In the genomic region with DNA sequence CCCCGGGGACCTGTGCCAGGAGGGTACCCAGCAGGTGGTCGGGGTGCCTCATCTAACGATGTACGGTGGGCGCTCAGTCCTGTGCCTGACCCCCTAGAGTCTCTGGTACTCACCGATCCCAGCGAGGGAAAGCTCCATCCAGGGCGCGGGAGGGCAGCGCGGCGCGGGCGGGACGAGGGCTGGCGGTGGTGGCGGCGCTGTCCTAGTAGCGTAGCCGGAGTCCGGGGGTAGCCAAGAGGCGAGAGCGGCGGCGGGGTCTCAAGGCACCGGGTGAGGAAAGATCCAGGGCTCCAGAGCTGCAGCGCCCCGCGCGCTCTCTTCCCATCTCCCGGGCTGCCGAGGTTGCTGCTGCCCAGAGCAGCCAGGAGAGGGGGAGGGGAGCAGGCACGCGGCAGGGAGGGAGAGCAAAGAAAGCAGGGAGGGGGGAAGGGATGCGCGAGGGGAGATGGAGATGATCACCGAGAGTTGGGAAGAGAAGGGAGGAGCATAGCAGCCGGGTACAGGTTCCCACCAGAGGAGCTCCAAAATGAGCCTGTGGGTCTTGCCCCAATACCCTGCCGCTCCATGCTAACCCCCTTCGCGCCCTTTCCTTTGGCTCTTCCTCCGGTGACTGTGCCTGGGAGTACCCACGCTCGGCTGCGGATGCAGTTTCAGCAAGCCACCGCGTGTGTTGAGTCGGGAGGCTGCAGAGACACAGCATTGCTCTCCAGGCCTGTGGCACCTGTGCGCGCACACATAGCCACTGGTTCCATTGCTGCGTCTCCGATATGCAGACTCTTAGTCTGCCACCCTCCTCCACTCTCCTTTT, we compare ENCODE assay signal across 8 mouse cellular contexts. TPM values are rescaled to one million over a fixed set of nuclear protein-coding genes. Genes with fewer than 3 reads are reported as not detected.
A peak's percentile ranks its signal among the peaks of the same experiment; 100 is the strongest.
DNase-seq lines count a peak whose midpoint lies in the region; ATAC-seq lines count a peak whose summit lies in the region.

Fut9 (minus strand) TSS at position 769 of the 808 bp plus-strand sequence.

- intact Hi-C loops in left cerebral cortex, postnatal 4 days (cut with DNase I): loop anchor here (5.0 kb wide), 1 partner anchor 517 kb away; the partner anchor contains the start of gene Ufl1

- H3K27ac ChIP-seq in forebrain, embryonic 13.5 days: peak within 1 kb of the TSS; percentile 89
- H3K27ac ChIP-seq in neural tube, embryonic 13.5 days (replicated peaks): peak within 1 kb of the TSS; percentile 89

- peak; percentile 92 for ATAC-seq in cerebellum, adult (ENCODE audit: insufficient number of reproducible peaks, low FRiP score, low TSS enrichment)
- ATAC-seq in forebrain, embryonic 13.5 days: peak; percentile 94
- peak; percentile 96 for ATAC-seq in neural tube, embryonic 13.5 days (ENCODE audit: low read depth)

- peak; percentile 2 for DNase-seq in adrenal gland, adult 2 months
- DNase-seq in adrenal gland, adult 8-10 months: no peak
- DNase-seq in kidney, adult 9 months: peak; percentile 73
- DNase-seq in left cerebral cortex, postnatal 4 days: peak; percentile 93
- DNase-seq in spleen, adult 18-20 months: no peak

- H3K4me1 ChIP-seq in forebrain, embryonic 13.5 days: peaks cover 20% of the 10 kb centered on the region
- peaks cover 25% of the 10 kb centered on the region for H3K4me1 ChIP-seq in neural tube, embryonic 13.5 days (replicated peaks)

- WGBS in forebrain, embryonic 13.5 days: under 1% methylated on average over 52 of the region's 52 CpGs
- WGBS in neural tube, embryonic 13.5 days: 1% methylated on average over 50 of the region's 52 CpGs

- no peaks in the 10 kb centered on the region for H3K9me3 ChIP-seq in forebrain, embryonic 13.5 days (replicated peaks)
- no peaks in the 10 kb centered on the region for H3K9me3 ChIP-seq in neural tube, embryonic 13.5 days

- no peaks in the 10 kb centered on the region for H3K36me3 ChIP-seq in forebrain, embryonic 13.5 days (ENCODE audit: poor library complexity, severe bottlenecking)
- H3K36me3 ChIP-seq in neural tube, embryonic 13.5 days: no peaks in the 10 kb centered on the region

- peak within 1 kb of the TSS; percentile 83 for H3K9ac ChIP-seq in forebrain, embryonic 13.5 days
- H3K9ac ChIP-seq in neural tube, embryonic 13.5 days: peak within 1 kb of the TSS; percentile 91

- H3K4me2 ChIP-seq in forebrain, embryonic 13.5 days: peak within 1 kb of the TSS; percentile 81
- peak within 1 kb of the TSS; percentile 65 for H3K4me2 ChIP-seq in neural tube, embryonic 13.5 days

- no peaks in the 10 kb centered on the region for H3K27me3 ChIP-seq in forebrain, embryonic 13.5 days
- no peaks in the 10 kb centered on the region for H3K27me3 ChIP-seq in neural tube, embryonic 13.5 days

- H3K4me3 ChIP-seq in forebrain, embryonic 13.5 days: peak within 1 kb of the TSS; percentile 67
- H3K4me3 ChIP-seq in neural tube, embryonic 13.5 days: peak within 1 kb of the TSS; percentile 68

RNA-seq across cellular contexts. Expression of gene Fut9, which starts in this region (rescaled TPM):
- under 1 TPM; 0.29 to 0.38 TPM for total RNA-seq in adrenal gland, adult 2 months (2021)
- polyA plus RNA-seq in adrenal gland, adult 2 months (2012; rRNA removed): 0.04 TPM in 1 of 2 replicates, not detected in the other
- under 1 TPM; 0.29 to 0.74 (median 0.52) TPM for total RNA-seq in adrenal gland, adult 8-10 months (2022)
- 11.6 and 15.7 TPM in 2 replicates for polyA plus RNA-seq in forebrain, embryonic 13.5 days (2015; fragmentation: Nextera tagmentation; extraction: Ambion mirVana)
- 10 to 100 TPM; 67.1 TPM for total RNA-seq in left cerebral cortex, postnatal 4 days (2021)
- 9.1 and 10.2 TPM in 2 replicates for polyA plus RNA-seq in neural tube, embryonic 13.5 days (2015; fragmentation: Nextera tagmentation; extraction: Ambion mirVana)

Comparison
In these comparisons a context has a peak if more than half of its experiments do, and no peak if none do; other contexts are left out.
1. RNA of gene Fut9 (total RNA-seq): 67.1 TPM in left cerebral cortex, postnatal 4 days; 0.29 to 0.74 TPM in adrenal gland, adult 8-10 months and 0.29 to 0.38 TPM in adrenal gland, adult 2 months; every median in the first group is over 10 times any median in the second.
2. Peak in DNase-seq in adrenal gland, adult 2 months; RNA of the gene not detected or under 1 TPM.
3. DNase-seq: peak in kidney, adult 9 months (single experiment) and left cerebral cortex, postnatal 4 days (single experiment); none in adrenal gland, adult 8-10 months (single experiment) and spleen, adult 18-20 months (0 of 2).
4. Peak in every context shown above with its lines, with median percentiles within 50 percentile points of each other: ATAC-seq.